Mouse (Mus musculus): Measurements from ENCODE around the gene Abhd6.

Abhd6 gene

DNA sequence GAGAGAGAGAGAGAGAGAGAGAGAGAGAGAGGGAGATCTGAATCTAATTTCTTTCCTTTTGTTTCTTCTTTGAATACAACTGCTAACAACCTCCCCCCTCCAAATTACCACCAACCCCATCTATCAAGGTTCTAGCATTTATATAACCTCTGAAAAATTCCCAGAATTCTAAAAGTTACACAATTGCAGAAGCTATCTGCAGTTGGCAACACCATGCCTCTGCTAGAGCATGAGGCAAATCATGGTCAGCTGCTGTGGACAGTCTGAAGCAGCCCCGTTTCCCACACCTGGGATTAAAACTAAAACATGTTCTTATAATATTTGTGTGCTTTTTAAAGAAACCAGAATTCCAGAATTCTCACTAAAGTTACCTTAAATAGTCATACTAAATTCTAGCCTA, 27.1 kb downstream of the Abhd6 start:
- no peak for DNase-seq (ENCODE audit: low read depth, low spot score)

DNA sequence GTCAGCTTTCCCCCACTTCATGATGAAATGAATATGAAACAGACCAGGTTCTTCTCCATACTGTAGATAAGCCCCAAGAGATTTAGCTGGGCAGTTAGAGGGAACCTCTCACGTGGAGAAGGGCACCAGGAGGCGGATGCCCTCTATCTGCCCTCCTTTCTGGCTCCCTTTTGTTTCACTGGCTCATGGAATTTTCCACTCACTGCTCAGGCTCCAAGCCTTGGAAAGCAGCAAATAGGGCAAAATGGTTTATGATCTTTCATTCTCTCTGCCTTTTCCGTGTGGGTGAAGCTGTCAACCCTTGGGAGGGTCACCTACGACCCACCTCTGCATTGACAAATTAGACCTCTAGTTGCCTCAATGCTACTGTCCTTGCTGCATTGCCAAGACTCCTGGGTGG, 27.8 kb downstream of the Abhd6 start:
- DNase-seq (ENCODE audit: low read depth, low spot score), result peak; percentile 45

DNA sequence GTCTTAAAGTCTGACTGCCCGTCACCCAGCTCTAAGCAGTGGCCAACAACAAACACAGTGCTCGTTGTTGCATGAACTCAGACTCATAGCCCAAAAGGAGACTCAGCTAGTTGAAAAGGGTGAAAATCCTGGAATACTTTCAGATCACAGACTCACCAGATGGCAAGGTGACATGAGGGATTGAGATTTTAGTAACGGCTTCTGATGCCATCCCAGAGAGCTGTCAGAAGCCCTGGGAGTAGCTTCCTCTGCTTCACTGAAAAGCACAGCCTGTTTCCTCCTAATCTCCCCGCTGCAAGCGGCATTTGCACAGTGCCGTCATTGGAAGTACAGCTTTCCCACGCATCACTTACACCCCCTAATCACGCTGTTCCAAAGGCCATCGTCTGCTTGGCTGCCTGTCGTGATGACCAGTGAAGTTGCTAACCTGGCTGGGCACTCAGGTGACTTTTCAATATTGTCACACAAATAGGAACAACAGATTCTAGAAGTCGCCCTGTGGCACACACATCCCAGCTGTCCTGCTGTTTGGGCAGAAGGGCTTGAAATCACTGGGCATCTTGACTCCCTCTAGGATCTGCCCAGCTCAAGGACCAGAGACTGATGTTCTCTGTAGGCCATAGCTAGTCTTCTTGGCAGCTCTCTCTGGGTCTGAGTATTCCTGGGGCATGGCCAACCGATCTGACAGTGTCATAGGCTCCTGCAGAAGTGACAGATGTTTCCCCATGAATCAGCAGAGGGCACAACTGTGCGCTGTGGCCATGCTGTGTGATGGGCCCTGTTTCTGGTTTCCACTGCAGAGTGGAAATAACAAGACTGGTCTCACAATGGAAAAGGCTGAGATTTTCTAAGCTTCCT, 29.6 kb downstream of the Abhd6 start:
- DNase-seq (ENCODE audit: low read depth, low spot score), result no peak

DNA sequence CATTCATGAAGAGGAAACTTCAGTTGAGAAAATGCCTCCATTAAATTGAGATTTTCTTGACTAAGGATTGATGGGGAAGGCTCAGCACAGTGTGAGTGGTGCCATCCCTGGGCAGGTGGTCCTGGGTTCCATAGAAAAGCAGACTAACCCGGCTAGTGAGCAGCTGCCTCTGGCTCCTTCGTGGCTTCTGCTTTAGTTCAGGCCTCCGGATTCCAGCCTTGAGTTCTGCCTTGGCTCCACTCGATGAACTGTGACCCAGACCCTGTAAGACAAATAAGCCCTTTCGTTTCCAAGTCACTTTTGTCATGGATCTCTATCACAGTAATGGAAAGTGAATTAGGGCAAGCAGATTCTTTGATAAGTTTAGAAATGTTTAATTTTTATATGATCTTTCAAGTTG, 31.9 kb downstream of the Abhd6 start:
- DNase-seq (ENCODE audit: low read depth, low spot score), result no peak

DNA sequence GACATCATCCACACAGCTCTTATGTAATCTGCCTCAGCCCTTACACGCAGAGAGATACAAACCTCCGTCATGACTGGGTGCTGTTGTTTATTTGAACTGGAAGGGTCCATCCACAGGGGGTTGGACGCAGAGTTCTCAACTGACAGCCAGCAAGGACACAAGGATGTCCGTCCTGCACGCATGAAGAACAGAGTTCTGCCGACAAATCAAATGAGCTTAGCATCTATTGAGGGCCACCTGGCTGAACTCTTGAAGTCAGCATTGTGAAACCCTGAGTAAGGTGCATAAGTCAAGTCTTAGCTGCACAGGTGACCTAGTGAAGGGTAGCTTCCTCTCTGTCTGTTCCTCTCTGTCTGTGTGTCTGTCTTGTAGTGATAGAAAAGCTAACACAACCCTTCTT, 33.2 kb downstream of the Abhd6 start:
- no peak for DNase-seq (ENCODE audit: low read depth, low spot score)

DNA sequence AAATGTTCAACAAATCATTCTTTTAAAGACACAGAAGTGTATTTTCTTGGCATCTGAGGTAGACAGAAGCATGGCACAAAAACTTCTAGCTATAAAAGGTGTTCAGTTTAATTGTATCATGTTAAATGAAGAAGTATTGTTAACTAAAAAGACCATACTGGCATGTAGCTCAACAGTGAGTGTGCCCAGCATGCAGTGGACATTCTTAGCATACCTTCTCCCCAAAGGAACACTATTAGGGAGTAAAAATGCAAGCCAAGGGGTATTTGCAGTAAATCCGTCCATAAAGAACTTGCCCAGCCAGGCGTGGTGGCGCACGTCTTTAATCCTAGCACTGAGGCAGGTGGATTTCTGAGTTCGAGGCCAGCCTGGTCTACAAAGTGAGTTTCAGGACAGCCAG, 33.7 kb downstream of the Abhd6 start:
- DNase-seq (ENCODE audit: low read depth, low spot score), result no peak

DNA sequence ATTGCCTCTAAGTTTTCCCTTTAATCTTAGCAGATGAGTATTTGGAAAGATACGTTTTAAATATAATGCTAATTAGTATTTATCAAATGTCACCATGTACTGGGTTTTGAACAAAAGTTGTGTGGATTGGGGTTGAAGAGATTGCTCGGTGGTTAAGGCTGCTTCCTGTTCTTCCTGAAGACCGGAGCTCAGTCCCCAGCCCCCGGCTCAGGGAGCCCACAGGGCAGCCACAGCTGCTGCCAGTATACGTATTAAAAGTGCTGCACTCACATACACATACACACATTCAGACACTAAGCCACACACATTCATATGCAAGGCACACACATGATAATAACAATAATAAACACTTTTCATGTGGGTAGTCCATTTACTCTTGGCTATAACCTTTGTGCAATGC, 35.4 kb downstream of the Abhd6 start:
- no peak for DNase-seq (ENCODE audit: low read depth, low spot score)

DNA sequence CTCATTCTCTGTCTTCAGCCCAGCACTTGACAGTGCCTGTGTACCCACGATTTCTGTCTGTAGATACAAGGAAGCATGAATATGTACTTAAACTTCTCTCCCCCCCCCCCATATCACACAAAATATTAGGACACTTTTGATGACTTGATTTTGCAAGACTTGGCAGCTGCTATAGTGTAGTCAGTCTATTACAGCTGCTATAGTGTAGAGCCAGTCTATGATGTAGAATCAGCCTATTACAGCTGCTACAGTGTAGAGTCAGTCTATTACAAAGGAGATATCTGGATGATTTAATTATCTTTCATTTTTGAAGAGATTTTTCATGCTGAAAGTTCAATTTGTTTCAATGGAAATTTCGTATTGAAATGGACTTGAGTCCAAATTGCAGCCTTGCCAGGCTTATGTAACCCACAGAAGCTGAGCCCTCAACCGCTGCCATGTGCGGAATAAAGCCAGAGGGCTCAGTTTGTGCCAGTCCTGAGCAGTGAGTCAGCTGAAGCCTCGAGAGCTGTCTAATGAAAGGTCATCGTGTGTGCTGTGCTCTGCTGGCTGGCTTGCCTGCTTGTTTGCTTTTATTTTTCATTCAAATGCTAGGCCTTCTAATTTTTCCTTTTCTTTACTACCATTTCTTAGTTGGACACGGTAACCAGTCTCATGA, 36.2 kb downstream of the Abhd6 start:
- peak; percentile 75 for DNase-seq (ENCODE audit: low read depth, low spot score)

DNA sequence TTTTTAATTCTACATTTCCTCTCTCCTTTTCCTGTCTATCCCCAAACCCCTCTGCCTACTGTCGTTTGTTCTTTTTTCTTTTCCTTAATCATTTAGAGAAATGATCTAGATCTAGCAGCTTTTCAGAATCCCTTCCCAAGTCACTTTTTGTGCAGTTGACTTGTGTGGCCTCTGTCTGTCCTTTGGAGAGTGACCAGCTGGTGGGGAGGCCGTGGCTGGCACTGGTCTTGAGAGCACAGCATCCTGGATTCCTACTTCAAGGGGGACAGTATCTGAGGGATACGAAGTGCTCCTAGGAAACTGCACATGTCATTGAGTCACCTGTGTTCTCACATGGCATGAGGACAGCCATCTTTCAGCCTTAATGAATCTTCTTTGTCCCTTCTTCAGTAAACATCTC, 37.5 kb downstream of the Abhd6 start:
- no peak for DNase-seq (ENCODE audit: low read depth, low spot score)

DNA sequence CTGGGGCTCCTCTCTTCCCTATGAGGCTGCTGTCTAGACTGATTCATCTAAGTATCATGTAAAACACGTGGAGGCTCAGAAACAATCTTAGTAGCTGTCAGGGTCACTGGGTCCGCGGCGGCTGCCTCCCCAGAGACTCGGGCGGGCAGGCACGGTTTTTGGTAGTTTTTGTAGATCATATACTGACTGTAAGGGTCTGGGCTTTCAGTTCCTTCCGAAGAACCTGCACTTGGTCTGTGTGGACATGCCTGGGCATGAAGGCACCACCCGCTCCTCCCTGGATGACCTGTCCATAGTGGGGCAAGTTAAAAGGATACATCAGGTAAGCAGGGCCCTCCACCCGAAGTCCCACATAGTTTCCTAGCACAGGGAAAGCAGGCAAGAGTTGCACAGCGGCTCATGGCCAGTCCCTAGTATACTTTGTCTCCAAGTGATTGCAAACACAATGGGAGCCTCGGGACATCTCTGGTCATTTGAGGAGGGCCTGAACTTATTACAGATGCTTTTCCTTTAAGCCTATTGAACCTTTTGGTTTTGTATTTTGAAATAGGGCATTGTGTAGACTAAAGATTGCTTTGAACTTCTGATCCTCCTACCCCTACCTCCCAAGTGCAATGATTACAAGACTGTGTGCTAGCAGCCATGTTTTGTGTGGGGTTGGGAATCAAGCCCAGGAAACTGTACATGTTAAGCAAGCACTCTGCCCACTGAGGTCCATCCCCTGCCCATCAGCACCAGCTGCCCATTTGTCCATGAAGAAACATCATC, 38.4 kb downstream of the Abhd6 start:
- DNase-seq (ENCODE audit: low read depth, low spot score), result no peak

DNA sequence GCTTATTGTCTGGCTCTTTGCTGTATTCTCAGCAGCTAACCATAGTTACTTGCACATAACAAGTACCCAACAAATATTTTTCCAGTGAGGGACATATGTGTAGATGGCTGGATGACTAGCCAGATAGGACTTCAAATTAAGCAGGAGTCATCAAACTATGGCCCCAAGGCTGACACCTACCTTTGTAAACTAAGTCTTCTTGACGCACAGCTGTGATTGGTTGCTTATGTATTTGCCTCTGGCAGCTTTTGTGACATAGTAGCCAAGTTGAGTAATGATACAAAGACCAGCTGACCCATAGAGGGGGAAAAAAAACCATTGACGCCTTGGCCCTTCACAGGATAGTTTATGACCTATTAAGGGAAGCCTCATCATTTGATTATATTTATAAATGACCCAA, 39.4 kb downstream of the Abhd6 start:
- DNase-seq (ENCODE audit: low read depth, low spot score), result no peak

DNA sequence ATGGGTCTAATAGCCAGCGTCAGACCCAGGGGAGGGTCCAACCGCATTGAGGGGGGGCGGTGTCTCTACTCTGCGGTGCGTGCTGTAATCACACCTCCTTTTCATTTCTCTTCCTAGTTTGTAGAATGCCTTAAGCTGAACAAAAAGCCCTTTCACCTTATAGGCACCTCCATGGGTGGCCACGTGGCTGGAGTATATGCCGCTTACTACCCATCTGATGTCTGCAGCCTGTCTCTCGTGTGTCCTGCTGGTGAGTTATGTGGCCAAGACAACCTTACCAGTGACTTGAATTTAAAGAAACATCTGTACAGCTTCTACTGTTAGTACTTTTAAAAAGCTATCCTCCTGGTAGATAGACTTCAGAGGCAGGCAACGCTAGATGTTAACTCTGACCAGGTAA, 39.9 kb downstream of the Abhd6 start:
- DNase-seq (ENCODE audit: low read depth, low spot score), result no peak

DNA sequence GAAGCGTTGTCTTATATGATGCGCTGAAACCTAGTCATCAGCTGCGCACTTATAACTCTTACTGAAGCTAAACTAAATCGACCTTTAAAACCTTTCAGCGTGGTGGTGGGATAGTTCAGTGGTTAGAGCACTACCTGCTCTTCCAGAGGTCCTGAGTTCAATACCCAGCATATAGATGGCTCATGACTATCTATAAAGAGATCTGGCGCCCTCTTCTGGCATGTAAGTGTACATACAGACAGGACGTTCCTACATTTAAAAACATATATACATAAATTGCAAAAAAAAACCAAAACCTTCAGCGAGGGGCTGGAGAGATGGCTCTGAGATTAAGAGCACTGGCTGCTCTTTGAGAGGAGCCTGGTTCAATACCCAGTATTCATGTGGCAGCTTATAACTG, 41.6 kb downstream of the Abhd6 start:
- DNase-seq (ENCODE audit: low read depth, low spot score), result peak; percentile 72

DNA sequence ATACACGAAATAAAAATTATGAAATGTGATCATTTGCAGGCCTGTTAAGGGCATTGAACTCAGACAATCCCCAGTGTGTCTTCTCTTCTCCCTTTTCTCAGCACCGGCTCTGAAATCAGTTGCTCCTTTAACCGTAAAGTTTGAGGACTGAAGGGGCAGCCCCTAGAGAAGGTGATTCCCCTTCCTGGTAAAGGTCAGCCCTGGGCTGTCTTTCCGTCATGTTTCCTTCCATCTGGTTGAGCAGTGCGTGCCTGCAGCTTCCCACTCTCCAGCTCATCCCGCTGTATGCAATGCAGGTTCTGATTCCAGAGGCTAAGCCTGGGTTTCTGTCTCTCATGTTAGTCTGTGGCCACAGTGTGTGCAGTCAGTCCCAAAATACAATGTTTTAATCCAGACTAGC, 42.1 kb downstream of the Abhd6 start:
- DNase-seq (ENCODE audit: low read depth, low spot score), result no peak

DNA sequence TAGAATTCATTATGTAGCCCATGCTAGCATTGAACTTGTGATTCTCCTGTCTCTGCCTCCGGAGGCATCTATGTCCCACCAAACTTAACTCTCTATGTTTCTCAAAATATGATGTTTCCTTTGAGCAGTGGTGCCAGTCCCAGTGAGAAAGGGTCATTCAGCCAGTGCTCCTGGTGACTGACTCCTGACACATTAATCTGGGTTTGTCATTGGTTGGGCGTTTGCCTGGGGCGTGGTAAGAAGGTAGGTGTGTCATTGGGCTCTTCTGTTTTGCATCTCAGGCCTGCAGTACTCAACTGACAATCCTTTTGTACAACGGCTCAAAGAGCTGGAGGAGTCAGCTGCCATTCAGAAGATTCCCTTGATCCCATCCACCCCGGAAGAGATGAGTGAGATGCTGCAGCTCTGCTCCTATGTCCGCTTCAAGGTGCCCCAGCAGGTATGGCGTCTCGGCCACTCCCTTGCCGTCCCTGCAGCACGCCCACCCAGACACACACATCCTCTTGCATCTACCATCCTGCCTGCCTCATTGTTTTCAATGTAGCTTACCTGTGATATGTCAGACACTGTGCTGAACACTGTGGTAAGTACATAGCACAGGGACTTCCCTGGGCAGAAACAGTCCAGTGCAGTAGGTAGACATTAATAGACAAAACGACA, 42.6 kb downstream of the Abhd6 start:
- DNase-seq (ENCODE audit: low read depth, low spot score), result no peak

DNA sequence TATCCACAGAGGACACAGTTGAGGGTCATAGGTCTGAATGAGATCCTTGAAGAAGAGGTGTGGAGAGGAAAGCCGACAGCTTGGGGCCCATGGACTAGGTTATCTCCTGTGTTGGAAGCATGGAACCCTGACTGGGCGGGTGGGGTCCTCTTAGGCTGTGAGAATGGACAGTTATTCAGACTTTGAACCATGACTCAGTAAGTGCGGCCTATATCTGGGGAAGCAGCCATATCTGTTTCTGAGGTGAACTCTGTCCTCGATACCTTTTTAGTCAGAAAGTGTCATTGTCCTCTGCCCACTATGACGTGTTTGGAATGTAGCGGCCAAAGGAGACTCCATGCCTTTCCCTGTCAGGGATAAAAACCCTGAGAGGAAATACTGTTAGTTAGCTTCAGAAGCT, 44.1 kb downstream of the Abhd6 start:
- no peak for DNase-seq (ENCODE audit: low read depth, low spot score)

DNA sequence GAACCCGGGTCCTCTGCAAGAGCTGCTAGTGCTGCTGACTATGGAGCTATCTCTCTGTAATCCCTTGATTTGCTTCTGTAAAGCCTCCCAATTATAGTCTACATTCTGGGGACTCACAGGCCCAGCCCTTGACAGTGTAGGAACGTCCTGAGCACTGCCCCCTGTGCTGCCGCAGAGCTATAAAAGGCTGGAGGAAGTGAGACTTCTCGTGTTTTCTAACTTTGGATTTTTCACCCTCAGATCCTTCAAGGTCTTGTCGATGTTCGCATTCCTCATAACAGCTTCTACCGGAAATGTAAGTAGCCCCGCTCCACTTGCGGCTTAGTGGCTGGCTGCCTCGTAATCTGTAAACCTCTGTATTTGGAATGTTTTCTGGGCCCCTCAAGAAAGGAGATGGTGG, 46.6 kb downstream of the Abhd6 start:
- no peak for DNase-seq (ENCODE audit: low read depth, low spot score)

DNA sequence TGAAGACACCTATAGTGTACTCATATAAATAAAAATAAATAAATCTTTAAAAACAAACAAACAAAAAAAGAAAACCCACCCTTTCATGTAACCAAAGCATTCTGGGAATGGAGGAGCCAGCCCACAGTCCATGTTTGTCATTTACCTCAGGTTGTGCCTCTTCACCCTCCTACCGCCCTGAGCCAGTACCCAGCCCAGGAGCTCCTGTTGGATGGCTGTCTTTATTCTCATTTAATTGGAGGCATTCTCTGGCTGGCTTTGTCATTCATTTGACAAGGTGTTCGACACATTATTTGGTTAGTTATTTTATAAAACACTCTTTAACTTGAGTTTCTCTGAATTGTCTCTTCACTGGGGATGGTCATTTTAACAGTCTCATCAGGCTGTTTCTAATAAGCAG, 49.2 kb downstream of the Abhd6 start:
- no peak for DNase-seq (ENCODE audit: low read depth, low spot score)

DNA sequence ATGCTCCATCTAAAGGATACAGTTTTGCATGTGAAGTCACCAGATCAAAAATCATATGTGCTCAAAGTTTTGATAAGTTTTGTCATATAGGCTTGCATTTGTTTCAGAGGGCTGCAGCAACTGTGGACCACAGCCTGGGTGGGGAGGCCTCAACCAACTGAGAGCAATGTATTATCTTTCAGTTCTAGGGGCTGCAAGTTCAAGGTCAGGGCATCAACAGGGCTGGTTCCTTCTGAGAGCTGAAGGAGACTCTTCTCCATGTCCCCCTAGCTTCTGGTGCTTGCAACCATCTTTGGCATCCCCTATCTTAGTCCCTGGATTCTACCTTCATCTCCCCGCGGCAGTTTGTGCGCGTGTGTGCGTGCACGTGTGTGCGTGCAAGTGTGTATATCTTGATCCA, 50.0 kb downstream of the Abhd6 start:
- DNase-seq (ENCODE audit: low read depth, low spot score), result no peak

DNA sequence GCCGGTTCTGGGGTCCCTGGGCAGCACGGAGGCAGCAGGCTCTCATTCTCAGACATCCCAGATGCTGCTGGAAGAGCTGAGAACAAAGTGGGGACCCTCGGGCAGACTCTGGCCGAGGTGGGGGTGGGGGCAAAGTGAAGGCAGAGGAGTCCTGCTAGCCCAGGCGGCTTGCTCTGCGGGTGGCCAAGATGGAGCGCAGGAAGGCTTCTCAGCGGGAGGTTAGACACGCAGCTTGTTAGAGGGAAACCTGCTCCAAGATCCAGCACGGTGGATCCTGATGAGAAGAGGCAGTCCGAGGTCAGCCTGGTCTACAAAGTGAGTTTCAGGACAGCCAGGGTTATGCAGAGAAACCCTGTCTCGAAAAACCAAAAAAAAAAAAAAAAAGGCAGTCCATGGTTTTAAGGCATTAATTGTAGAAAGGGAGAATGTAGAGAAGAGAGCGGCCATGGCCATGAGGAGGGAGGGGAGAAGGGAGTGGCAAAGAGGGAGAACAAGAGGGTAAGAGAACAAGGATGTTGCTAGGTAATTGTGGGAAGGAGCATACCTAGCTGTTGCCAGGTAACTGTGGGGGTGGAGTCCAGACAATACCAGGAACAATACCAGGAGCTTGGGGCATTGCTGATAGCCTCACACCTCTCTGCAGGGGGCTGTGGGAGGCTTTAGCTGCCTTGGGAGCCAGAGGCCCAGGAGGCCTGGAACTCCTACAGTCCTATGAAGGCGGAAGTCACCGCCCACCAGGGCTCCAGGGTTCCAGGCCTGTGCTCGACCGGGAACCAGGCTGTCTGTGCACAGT, 51.8 kb downstream of the Abhd6 start:
- no peak for DNase-seq (ENCODE audit: low read depth, low spot score)

DNA sequence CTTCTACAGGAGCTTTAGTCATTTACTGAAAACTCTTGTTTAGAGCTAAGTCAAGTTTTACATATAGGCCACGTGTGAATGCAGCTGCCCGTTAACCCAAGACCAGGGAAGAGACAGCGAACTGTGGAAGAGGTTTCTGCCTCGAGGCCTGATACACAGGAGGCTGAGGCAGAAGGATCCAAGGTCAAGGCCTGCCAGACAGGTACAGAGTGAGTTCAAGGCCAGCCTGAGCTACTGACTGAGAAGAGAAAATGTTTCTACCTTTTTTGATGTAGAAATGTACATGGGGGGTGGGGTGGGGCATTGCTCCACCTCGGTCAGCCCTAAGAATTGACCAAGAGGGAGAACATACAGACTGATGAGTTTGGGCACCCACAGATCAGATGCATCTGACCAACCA, 53.4 kb downstream of the Abhd6 start:
- DNase-seq (ENCODE audit: low read depth, low spot score), result no peak

Data from 3T3-L1 (cell line).